Mouse (Mus musculus): ENCODE measurements around the gene Map3k9. TPM values are rescaled to one million over a fixed set of nuclear protein-coding genes. Genes with fewer than 3 reads are reported as not detected.
A peak's percentile ranks its signal among the peaks of the same experiment; 100 is the strongest.

Map3k9 gene
- polyA plus RNA-seq, 1 experiment: 13.8 TPM

DNA sequence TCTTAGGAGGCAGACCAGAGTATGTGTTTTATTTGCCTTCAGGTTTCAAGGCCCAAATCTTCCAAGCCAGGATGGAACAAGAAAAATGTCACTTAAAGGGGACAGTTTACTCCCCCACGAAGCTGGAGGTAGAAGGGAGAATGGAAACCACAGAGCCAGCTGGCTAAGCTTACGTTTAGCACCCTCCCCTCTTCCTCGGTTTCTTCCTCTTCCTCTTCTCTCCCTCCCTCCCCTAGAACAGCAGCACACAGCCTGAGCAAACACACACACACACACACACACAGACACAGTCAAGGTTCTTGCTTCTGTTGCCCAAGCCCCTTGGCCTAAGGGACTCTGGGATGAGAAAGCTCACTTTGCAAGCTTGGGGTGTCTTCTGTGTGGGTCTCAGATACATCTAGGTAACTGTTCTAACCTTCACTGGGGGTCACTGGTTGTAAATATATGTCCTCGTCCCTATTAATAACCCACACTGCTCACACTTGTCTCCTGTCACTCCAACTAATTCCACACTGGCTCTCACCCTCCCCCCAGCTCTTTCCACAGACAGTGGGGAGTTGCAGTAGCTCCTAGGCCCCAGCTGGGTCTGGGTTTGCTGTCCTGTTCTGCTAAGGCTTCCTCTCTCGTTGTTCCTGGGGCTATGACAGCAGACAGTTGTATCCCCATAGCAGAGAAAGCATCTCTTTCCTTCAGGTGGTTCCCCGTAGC is 11.7 kb upstream of the Map3k9 start:
- Histone ChIP-seq H3K27me3 (ENCODE audit: control insufficient read depth, insufficient read depth, low read length, poor library complexity, severe bottlenecking) (no peaks in the 10 kb centered on the region), H3K4me3 (ENCODE audit: low read depth, low read length) (no peak overlapping the region), H3K9me3 (replicated peaks; ENCODE audit: control insufficient read depth, insufficient read depth, low read length, poor library complexity, severe bottlenecking) (no peaks in the 10 kb centered on the region), H3K9ac (ENCODE audit: low read depth, poor library complexity, severe bottlenecking) (no peak overlapping the region), H3K27ac (ENCODE audit: insufficient read depth, low read length) (no peak overlapping the region), H3K4me1 (ENCODE audit: control insufficient read depth, insufficient read depth, low read length) (no peaks in the 10 kb centered on the region), H3K36me3 (ENCODE audit: control insufficient read depth, insufficient read depth, low read length, poor library complexity, severe bottlenecking) (no peaks in the 10 kb centered on the region)
- no peak for TF ChIP-seq EP300 (IDR thresholded peaks at IDR 0.05; ENCODE audit: insufficient read depth, low read depth, low read length)
- TF ChIP-seq POLR2A (IDR thresholded peaks at IDR 0.05; ENCODE audit: insufficient read depth, low read length): no peak
- no peak for TF ChIP-seq CTCF (IDR thresholded peaks at IDR 0.05; ENCODE audit: low read depth, low read length)

DNA sequence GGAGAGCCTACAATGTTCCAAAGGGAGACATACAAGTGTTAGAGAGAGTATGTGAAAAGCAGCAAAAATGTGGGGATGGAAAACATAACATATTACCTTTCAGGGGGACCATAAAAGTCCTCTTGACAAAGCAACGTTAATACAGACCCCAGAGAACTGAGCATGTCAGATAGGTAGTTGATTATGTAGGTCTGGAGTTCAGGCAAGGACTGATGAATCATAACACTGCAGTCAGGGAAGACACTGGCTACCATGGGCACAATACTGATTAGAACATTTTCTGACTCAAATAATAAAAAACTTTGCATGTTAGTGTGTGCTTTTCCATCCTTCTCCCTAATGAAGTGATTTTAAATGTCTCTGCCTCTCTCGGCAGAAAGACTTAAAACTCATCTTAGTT is 8.5 kb upstream of the Map3k9 start:
- Histone ChIP-seq H3K27ac (ENCODE audit: insufficient read depth, low read length) (no peak overlapping the region), H3K9me3 (replicated peaks; ENCODE audit: control insufficient read depth, insufficient read depth, low read length, poor library complexity, severe bottlenecking) (no peaks in the 10 kb centered on the region), H3K36me3 (ENCODE audit: control insufficient read depth, insufficient read depth, low read length, poor library complexity, severe bottlenecking) (no peaks in the 10 kb centered on the region), H3K4me1 (ENCODE audit: control insufficient read depth, insufficient read depth, low read length) (no peaks in the 10 kb centered on the region), H3K27me3 (ENCODE audit: control insufficient read depth, insufficient read depth, low read length, poor library complexity, severe bottlenecking) (no peaks in the 10 kb centered on the region), H3K4me3 (ENCODE audit: low read depth, low read length) (no peak overlapping the region), H3K9ac (ENCODE audit: low read depth, poor library complexity, severe bottlenecking) (no peak overlapping the region)
- no peak for TF ChIP-seq EP300 (IDR thresholded peaks at IDR 0.05; ENCODE audit: insufficient read depth, low read depth, low read length)
- TF ChIP-seq POLR2A (IDR thresholded peaks at IDR 0.05; ENCODE audit: insufficient read depth, low read length): no peak
- TF ChIP-seq CTCF (IDR thresholded peaks at IDR 0.05; ENCODE audit: low read depth, low read length): no peak

DNA sequence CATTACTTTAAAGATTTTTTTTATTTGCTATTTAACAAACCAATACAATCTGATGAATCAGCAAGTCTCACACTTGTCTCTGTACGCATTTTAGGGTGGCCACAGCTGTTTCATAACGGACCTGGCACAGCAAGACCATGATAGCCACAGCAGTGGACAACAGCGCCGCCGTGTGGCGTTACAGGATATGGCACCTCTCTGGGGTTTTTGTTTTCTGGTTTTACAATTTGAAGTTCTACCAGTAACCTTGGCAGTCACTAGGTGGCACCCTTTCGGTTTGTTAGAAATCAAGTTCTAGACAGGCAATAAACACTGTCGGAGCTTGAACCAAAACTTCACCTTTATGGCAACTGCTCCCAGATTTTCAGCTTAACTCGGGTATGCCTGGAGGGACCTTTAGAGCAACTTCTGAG is 7.7 kb upstream of the Map3k9 start:
- no peak for TF ChIP-seq EP300 (IDR thresholded peaks at IDR 0.05; ENCODE audit: insufficient read depth, low read depth, low read length)
- no peak for TF ChIP-seq POLR2A (IDR thresholded peaks at IDR 0.05; ENCODE audit: insufficient read depth, low read length)
- peak; percentile 98 for TF ChIP-seq CTCF (IDR thresholded peaks at IDR 0.05; ENCODE audit: low read depth, low read length)
- no peak overlapping the region for H3K4me3 ChIP-seq (ENCODE audit: low read depth, low read length)

DNA sequence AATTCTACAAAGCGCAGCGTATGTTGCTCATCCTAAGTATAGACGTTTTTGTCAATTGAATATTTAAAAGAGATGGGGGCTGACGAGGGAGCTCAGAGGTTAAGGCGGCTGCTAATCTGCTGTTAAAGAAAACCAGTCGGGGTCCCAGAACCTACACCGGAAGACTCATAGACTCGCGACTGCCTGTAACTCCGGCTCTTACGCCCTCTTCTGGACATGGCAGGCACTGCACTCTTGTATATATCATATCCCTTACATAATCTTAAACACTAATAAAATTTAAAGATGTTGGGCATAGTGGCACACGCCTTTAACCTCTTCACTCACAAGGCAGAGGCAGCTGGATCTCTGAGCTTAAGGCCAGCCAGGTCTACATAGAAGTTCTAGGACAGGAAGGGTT is 6.3 kb upstream of the Map3k9 start:
- TF ChIP-seq POLR2A (IDR thresholded peaks at IDR 0.05; ENCODE audit: insufficient read depth, low read length) (no peak), CTCF (IDR thresholded peaks at IDR 0.05; ENCODE audit: low read depth, low read length) (peak; percentile 72), EP300 (IDR thresholded peaks at IDR 0.05; ENCODE audit: insufficient read depth, low read depth, low read length) (no peak)
- Histone ChIP-seq H3K27me3 (ENCODE audit: control insufficient read depth, insufficient read depth, low read length, poor library complexity, severe bottlenecking) (no peaks in the 10 kb centered on the region), H3K27ac (ENCODE audit: insufficient read depth, low read length) (no peak overlapping the region), H3K4me1 (ENCODE audit: control insufficient read depth, insufficient read depth, low read length) (no peaks in the 10 kb centered on the region), H3K9ac (ENCODE audit: low read depth, poor library complexity, severe bottlenecking) (no peak overlapping the region), H3K36me3 (ENCODE audit: control insufficient read depth, insufficient read depth, low read length, poor library complexity, severe bottlenecking) (no peaks in the 10 kb centered on the region), H3K9me3 (replicated peaks; ENCODE audit: control insufficient read depth, insufficient read depth, low read length, poor library complexity, severe bottlenecking) (no peaks in the 10 kb centered on the region), H3K4me3 (ENCODE audit: low read depth, low read length) (no peak overlapping the region)

More for the DNA sequence above, 7.7 kb upstream of the Map3k9 start:
- H3K9ac ChIP-seq (ENCODE audit: low read depth, poor library complexity, severe bottlenecking): no peak overlapping the region
- H3K27me3 ChIP-seq (ENCODE audit: control insufficient read depth, insufficient read depth, low read length, poor library complexity, severe bottlenecking): no peaks in the 10 kb centered on the region
- no peak overlapping the region for H3K27ac ChIP-seq (ENCODE audit: insufficient read depth, low read length)
- no peaks in the 10 kb centered on the region for H3K4me1 ChIP-seq (ENCODE audit: control insufficient read depth, insufficient read depth, low read length)
- no peaks in the 10 kb centered on the region for H3K36me3 ChIP-seq (ENCODE audit: control insufficient read depth, insufficient read depth, low read length, poor library complexity, severe bottlenecking)
- H3K9me3 ChIP-seq (replicated peaks; ENCODE audit: control insufficient read depth, insufficient read depth, low read length, poor library complexity, severe bottlenecking): no peaks in the 10 kb centered on the region

DNA sequence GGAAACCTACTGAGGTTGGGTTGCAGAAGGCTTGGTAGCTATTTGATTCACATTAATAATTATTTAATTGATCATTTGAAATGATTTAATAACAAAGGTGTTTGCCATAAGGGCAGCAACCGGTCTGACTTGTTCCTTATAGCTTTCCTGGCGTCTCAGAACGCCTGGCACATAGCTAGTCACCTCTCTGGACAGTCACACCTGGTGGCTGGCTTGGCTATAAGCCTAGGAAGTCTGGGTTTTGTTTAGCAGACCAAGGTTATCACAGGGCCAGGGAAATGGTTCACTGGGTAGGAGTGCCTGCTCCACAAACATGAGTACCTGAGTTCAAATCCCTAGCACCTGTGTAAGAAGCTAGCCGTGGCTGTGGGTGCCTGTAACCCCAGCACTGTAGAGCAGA is 2.3 kb upstream of the Map3k9 start:
- Histone ChIP-seq H3K27ac (ENCODE audit: insufficient read depth, low read length) (no peak overlapping the region), H3K36me3 (ENCODE audit: control insufficient read depth, insufficient read depth, low read length, poor library complexity, severe bottlenecking) (no peaks in the 10 kb centered on the region), H3K4me1 (ENCODE audit: control insufficient read depth, insufficient read depth, low read length) (no peaks in the 10 kb centered on the region), H3K9me3 (replicated peaks; ENCODE audit: control insufficient read depth, insufficient read depth, low read length, poor library complexity, severe bottlenecking) (no peaks in the 10 kb centered on the region), H3K4me3 (ENCODE audit: low read depth, low read length) (no peak overlapping the region), H3K9ac (ENCODE audit: low read depth, poor library complexity, severe bottlenecking) (no peak overlapping the region), H3K27me3 (ENCODE audit: control insufficient read depth, insufficient read depth, low read length, poor library complexity, severe bottlenecking) (no peaks in the 10 kb centered on the region)
- TF ChIP-seq EP300 (IDR thresholded peaks at IDR 0.05; ENCODE audit: insufficient read depth, low read depth, low read length) (no peak), POLR2A (IDR thresholded peaks at IDR 0.05; ENCODE audit: insufficient read depth, low read length) (no peak), CTCF (IDR thresholded peaks at IDR 0.05; ENCODE audit: low read depth, low read length) (no peak)

DNA sequence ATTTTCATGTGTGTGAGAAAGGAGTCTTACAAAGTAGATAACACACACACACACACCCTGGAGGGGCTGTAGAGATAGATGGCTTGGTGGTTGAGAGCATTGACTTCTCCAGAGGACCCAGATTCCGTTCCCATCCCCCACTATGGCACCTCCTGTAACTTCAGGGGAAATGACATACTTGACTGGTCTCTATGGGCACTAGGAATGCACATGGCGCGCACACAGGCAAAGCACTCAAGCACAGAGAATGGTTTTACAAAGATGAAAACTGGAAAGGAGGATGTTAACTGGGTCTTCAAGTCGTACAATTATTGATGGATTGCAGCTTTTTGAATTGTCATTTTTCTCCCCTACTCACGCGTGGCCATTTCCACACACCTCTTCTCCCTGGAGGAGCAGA is 1.6 kb upstream of the Map3k9 start:
- TF ChIP-seq EP300 (IDR thresholded peaks at IDR 0.05; ENCODE audit: insufficient read depth, low read depth, low read length): no peak
- no peak for TF ChIP-seq POLR2A (IDR thresholded peaks at IDR 0.05; ENCODE audit: insufficient read depth, low read length)
- no peak for TF ChIP-seq CTCF (IDR thresholded peaks at IDR 0.05; ENCODE audit: low read depth, low read length)
- Histone ChIP-seq H3K27ac (ENCODE audit: insufficient read depth, low read length) (no peak overlapping the region), H3K36me3 (ENCODE audit: control insufficient read depth, insufficient read depth, low read length, poor library complexity, severe bottlenecking) (no peaks in the 10 kb centered on the region), H3K9ac (ENCODE audit: low read depth, poor library complexity, severe bottlenecking) (no peak overlapping the region), H3K4me1 (ENCODE audit: control insufficient read depth, insufficient read depth, low read length) (no peaks in the 10 kb centered on the region), H3K9me3 (replicated peaks; ENCODE audit: control insufficient read depth, insufficient read depth, low read length, poor library complexity, severe bottlenecking) (no peaks in the 10 kb centered on the region), H3K27me3 (ENCODE audit: control insufficient read depth, insufficient read depth, low read length, poor library complexity, severe bottlenecking) (no peaks in the 10 kb centered on the region), H3K4me3 (ENCODE audit: low read depth, low read length) (no peak overlapping the region)

Data from ES-Bruce4 (cell line).